Mouse (Mus musculus) thymus, adult 2 months (tissue): ENCODE measurements around the gene Lrrc4. TPM values are rescaled to one million over a fixed set of nuclear protein-coding genes. Genes with fewer than 3 reads are reported as not detected.

ENCODE experiments used
- DNase-seq: peaks from one replicate; pipeline ENCODE4 v3.0.0; 2021
- H3K27ac ChIP-seq: fragments of 200-500 bp; 2 replicates; pipeline ENCODE4 v1.5.1; 2012; ENCODE audit warnings: low read length, control low read depth; ENCODE audit not compliant: control insufficient read depth, insufficient read depth
- H3K27me3 ChIP-seq: fragments of 200-500 bp; 2 replicates; pipeline ENCODE4 v1.6.1; 2012; ENCODE audit warnings: mild to moderate bottlenecking, low read length, moderate library complexity, mixed read lengths; ENCODE audit not compliant: control insufficient read depth, insufficient read depth
- H3K36me3 ChIP-seq: fragments of 200-500 bp; 2 replicates; pipeline ENCODE4 v1.6.1; 2012; ENCODE audit warnings: mild to moderate bottlenecking, low read length, moderate library complexity; ENCODE audit not compliant: control insufficient read depth, insufficient read depth
- H3K4me1 ChIP-seq: fragments of 200-500 bp; replicated peaks from 2 replicates; pipeline ENCODE4 v1.6.1; 2012; ENCODE audit warnings: low read length; ENCODE audit not compliant: control insufficient read depth, insufficient read depth
- H3K4me3 ChIP-seq: fragments of 200-500 bp; 2 replicates; pipeline ENCODE4 v1.5.1; 2012; ENCODE audit warnings: mild to moderate bottlenecking, low read length, control low read depth, moderate library complexity; ENCODE audit not compliant: control insufficient read depth, insufficient read depth
- CTCF ChIP-seq: fragments of 200-500 bp; IDR thresholded peaks from 2 replicates; pipeline ENCODE4 v1.5.1; 2012; ENCODE audit warnings: mild to moderate bottlenecking, control low read depth, low read length, moderate library complexity, borderline replicate concordance; ENCODE audit not compliant: control insufficient read depth, poor library complexity, insufficient read depth; ENCODE audit errors: extremely low read depth
- POLR2A ChIP-seq: fragments of 200-500 bp; IDR thresholded peaks from 2 replicates; pipeline ENCODE4 v1.6.1; 2012; ENCODE audit warnings: mild to moderate bottlenecking, low read length, control low read depth, moderate library complexity; ENCODE audit not compliant: control insufficient read depth, poor library complexity, insufficient read depth; ENCODE audit errors: extremely low read depth
- WGBS: fragments of 180-500 bp; shearing (Covaris S2); methylation state at CpG from one replicate; pipeline ENCODE4 v1.1.7; 2018; 5-methylcytosine and 5-hydroxymethylcytosine counted together
- polyA plus RNA-seq: library from polyadenylated mRNA; depleted of rRNA; stranded (reverse); fragments of >200 nt; gene quantifications from 2 replicates; pipeline ENCODE4 v1.2.3, GENCODE M21; 2012

Gene Lrrc4
- polyA plus RNA-seq, 1 experiment: 0.67 TPM

DNA sequence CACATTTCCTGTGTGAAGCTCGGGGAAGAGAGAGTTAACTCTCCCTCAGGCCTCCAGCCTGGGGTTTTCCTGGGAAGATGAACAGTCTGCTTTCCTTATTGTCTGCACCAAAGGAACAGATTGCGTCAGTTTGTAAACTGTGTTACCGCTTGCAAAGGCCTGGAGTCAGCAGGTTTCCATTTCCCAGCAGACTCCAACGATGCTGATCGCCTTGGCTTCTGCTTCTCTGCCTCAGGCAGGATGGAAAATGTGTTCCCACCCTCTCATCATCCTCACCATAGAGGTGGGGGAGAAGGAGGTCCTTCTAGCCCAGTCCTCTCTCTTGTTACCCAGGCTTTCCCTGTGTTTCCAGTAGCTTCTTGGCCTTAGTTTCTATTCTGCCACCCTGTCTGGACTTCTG is 33.1 kb upstream of the Lrrc4 start:
- Histone ChIP-seq H3K36me3 (no peaks in the 10 kb centered on the region), H3K27me3 (no peaks in the 10 kb centered on the region), H3K4me1 (no peaks in the 10 kb centered on the region), H3K4me3 (no peak overlapping the region), H3K27ac (no peak overlapping the region)
- DNase-seq: no peak
- TF ChIP-seq POLR2A (no peak), CTCF (no peak)
- 84% methylated on average over 5 of the region's 5 CpGs for WGBS

DNA sequence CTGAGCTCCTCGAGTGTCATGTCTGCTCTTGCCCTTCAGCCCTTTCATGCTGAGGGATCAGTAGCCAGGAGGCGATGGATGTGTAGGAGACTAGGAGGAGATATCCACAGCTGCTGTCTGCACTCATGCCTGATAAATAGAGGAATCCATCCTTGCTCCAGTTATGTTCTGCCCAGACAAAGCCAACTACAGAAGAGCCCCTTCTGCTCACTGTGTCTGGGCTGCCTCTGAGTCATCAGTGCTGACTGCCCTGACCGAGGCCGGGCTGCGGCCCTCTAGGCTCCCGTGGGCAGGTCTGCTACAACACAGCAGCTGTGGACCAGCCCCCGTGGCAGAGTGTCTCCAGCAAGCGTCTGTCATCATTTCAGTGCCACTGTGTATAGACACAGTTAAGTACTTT is 30.8 kb upstream of the Lrrc4 start:
- no peak for DNase-seq
- Histone ChIP-seq H3K27ac (no peak overlapping the region), H3K36me3 (no peaks in the 10 kb centered on the region), H3K4me3 (no peak overlapping the region), H3K4me1 (no peaks in the 10 kb centered on the region), H3K27me3 (no peaks in the 10 kb centered on the region)
- no peak for TF ChIP-seq CTCF
- no peak for TF ChIP-seq POLR2A
- WGBS: 96% methylated on average over 8 of the region's 8 CpGs

- TF ChIP-seq CTCF (no peak), POLR2A (no peak)
- H3K4me3 ChIP-seq: no peak overlapping the region
- no peak overlapping the region for H3K27ac ChIP-seq
- WGBS: 79% methylated on average over 2 of the region's 2 CpGs
- H3K4me1 ChIP-seq: no peaks in the 10 kb centered on the region
- no peaks in the 10 kb centered on the region for H3K27me3 ChIP-seq
- no peaks in the 10 kb centered on the region for H3K36me3 ChIP-seq
- DNase-seq: no peak
Observed at GRCm38 (mm10) chr6:28860922-28861321, 29.4 kb upstream of the Lrrc4 start.

GRCm38 (mm10) chr6:28860450-28860849 is 28.9 kb upstream of the Lrrc4 start:
- Histone ChIP-seq H3K27me3 (no peaks in the 10 kb centered on the region), H3K27ac (no peak overlapping the region), H3K4me3 (no peak overlapping the region), H3K4me1 (no peaks in the 10 kb centered on the region), H3K36me3 (no peaks in the 10 kb centered on the region)
- WGBS: 91% methylated on average over 2 of the region's 2 CpGs
- TF ChIP-seq POLR2A (no peak), CTCF (no peak)
- DNase-seq: no peak

DNA sequence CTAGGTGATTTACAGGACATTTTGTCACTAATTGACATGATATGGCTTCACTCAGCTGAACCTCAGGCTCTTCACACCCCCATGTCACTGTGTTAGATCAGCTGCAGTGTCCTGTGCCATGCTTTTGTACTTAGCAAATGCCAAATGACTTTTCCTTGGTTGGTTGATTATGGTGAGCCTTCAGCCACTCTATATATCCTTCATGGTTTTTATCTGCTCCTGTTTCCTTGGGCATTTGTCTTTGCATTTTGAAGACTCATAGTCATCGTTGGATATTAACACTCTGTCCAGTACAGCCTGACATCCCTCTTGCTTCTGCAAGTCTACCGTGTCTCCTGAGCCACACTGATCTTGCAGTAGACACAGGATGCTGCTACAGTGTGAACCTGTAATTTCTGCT is 27.5 kb upstream of the Lrrc4 start:
- Histone ChIP-seq H3K27me3 (no peaks in the 10 kb centered on the region), H3K27ac (no peak overlapping the region), H3K4me3 (no peak overlapping the region), H3K36me3 (no peaks in the 10 kb centered on the region), H3K4me1 (no peaks in the 10 kb centered on the region)
- TF ChIP-seq POLR2A (no peak), CTCF (no peak)
- no peak for DNase-seq
- WGBS: 94% methylated on average over 2 of the region's 2 CpGs

DNA sequence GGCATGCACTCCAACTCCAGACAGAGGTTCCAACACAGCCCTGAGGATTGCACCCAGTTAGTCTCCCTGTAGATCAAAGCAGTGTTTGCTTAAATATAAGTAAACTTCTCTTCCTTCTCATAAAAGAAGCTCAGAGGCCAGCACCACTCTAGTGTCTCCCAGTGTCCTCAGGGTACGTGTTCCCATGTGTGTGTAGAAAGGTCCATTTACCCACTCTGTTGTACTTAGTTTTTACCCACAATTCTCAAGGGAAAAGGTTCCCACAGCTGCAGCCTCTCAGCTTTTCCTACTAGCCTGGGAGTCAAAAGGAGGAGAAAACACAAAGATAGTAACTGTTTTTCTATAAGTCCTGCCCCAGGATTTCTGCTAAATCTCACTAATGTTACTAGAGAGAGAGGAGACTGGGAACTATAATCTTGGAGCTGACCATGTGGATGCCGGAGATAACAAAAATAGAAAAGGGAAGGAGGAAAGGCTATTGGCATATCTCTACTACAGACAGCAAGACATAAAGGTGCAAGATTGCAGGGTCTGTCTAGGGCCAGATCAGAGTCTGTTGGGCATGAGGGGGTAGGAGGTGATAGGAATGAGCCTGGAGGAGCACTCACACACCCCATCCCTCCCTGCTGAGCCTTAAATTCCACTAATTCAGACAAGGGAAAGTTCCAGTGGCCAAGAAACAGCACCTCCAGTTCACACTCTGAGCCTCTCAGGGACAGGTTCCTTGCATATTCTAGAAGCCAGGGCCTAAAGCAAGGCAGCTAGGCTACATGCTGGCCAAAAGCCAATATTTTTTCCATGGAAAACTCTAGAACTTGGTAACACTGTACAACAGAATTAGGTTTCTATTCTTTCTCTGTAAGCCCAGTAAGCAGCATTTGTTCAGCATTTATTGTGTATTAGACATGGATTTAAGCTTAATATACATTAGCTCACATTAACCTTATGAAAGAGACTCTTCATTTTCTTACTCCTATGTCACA is 25.9 kb upstream of the Lrrc4 start:
- Histone ChIP-seq H3K27me3 (no peaks in the 10 kb centered on the region), H3K4me1 (no peaks in the 10 kb centered on the region), H3K27ac (no peak overlapping the region), H3K36me3 (no peaks in the 10 kb centered on the region), H3K4me3 (no peak overlapping the region)
- no peak for DNase-seq
- WGBS: 89% methylated on average over 2 of the region's 2 CpGs
- TF ChIP-seq POLR2A (no peak), CTCF (no peak)

GRCm38 (mm10) chr6:28856789-28857188 is 25.2 kb upstream of the Lrrc4 start:
- no peaks in the 10 kb centered on the region for H3K27me3 ChIP-seq
- no peak overlapping the region for H3K27ac ChIP-seq
- TF ChIP-seq POLR2A (no peak), CTCF (no peak)
- no peaks in the 10 kb centered on the region for H3K4me1 ChIP-seq
- no peak for DNase-seq
- no peak overlapping the region for H3K4me3 ChIP-seq
- WGBS: 90% methylated on average over 4 of the region's 4 CpGs
- H3K36me3 ChIP-seq: no peaks in the 10 kb centered on the region
